In the genomic region with DNA sequence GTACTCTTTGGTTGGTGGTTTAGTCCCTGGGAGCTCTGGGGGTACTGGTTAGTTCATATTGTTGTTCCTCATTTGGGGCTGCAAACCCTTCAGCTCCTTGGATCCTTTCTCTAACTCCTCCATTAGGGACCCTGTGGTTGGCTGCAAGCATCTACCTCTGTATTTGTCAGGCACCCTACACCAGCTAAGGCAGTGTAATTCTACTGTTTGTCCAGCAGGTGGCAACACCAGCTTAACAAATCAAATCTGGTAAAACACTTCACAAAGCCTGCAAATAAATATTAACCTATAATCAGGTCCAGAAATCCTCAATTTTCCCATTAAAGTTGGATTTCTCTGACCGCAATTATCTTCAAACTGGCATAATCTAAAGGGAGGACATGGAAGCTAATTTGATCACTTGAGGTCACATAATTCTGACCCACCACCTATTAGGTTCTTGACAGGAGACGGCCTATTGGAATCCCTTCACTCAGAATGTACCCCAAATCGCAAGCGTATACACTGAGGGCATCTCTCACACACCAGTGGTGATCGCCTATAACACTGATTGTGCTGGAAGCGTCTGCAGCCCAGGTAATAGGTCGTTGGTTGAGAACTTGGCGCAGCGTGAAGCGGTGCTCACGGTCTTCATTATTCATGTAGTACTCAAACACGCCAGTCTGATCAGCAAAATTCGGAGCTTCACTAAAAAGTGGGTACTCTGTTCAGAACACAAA, we compare ENCODE assay signal across 9 mouse cellular contexts. TPM values are rescaled to one million over a fixed set of nuclear protein-coding genes. Genes with fewer than 3 reads are reported as not detected.
DNase-seq lines count a peak whose midpoint lies in the region; ATAC-seq lines count a peak whose summit lies in the region.
"Had no signal": no experiment of that assay in that cellular context is flagged by ENCODE, and none has a peak within 500 bp of the region (broad histone marks: within the 10 kb centered on the region; RNA-seq: fewer than 3 reads in every experiment).

No protein-coding gene starts in this region.

- DNase-seq in adrenal gland, postnatal 10 days, result peak; percentile 22
- no peak for DNase-seq in adrenal gland, postnatal 25 days
- DNase-seq in spleen, postnatal 10 days (ENCODE audit: low spot score in 2 of 2), result peak; percentile 7 to 24
- DNase-seq in spleen, adult 12 weeks (ENCODE audit: low spot score), result no peak
- DNase-seq in forebrain, embryonic 11.5 days (ENCODE audit: low spot score), result no peak
- peak; percentile 38 for DNase-seq in thymus, postnatal 14 days

- H3K4me3 ChIP-seq in forebrain, embryonic 11.5 days (ENCODE audit: low read depth, low read length), result no peak overlapping the region
- H3K4me3 ChIP-seq in kidney, embryonic 14.5 days (ENCODE audit: low read length), result no peak overlapping the region

- ATAC-seq in forebrain, embryonic 11.5 days (replicated peaks; ENCODE audit: low FRiP score), result peak; percentile 76
- ATAC-seq in kidney, embryonic 14.5 days (ENCODE audit: low FRiP score, low TSS enrichment), result peak; percentile 72; the same call in 1 of the 2 replicates
- ATAC-seq in megakaryocyte-erythroid progenitor cell, adult 5-6 weeks (replicated peaks; ENCODE audit: low FRiP score, low TSS enrichment, poor library complexity, severe bottlenecking), result peak; percentile 78

- no peaks in the 10 kb centered on the region for H3K36me3 ChIP-seq in forebrain, embryonic 11.5 days (ENCODE audit: control insufficient read depth, insufficient read depth, low read length)
- H3K36me3 ChIP-seq in kidney, embryonic 14.5 days (ENCODE audit: control insufficient read depth, insufficient read depth, low read length), result peaks cover 3% of the 10 kb centered on the region; the same call in 1 of the 2 replicates

- H3K4me1 ChIP-seq in forebrain, embryonic 11.5 days (replicated peaks; ENCODE audit: control insufficient read depth, insufficient read depth, low read length), result no peaks in the 10 kb centered on the region
- no peaks in the 10 kb centered on the region for H3K4me1 ChIP-seq in kidney, embryonic 14.5 days (ENCODE audit: control insufficient read depth, insufficient read depth, low read length)

- H3K27me3 ChIP-seq in forebrain, embryonic 11.5 days (ENCODE audit: control insufficient read depth, insufficient read depth, low read length), result no peaks in the 10 kb centered on the region
- no peaks in the 10 kb centered on the region for H3K27me3 ChIP-seq in kidney, embryonic 14.5 days (ENCODE audit: control insufficient read depth, insufficient read depth, low read length)

- no peak overlapping the region for H3K27ac ChIP-seq in forebrain, embryonic 11.5 days (ENCODE audit: low read depth, low read length)
- no peak overlapping the region for H3K27ac ChIP-seq in kidney, embryonic 14.5 days (ENCODE audit: low read depth, low read length)

- H3K9me3 ChIP-seq in forebrain, embryonic 11.5 days (ENCODE audit: control insufficient read depth, low read length), result no peaks in the 10 kb centered on the region
- H3K9me3 ChIP-seq in kidney, embryonic 14.5 days (ENCODE audit: control insufficient read depth, low read length), result no peaks in the 10 kb centered on the region

- H3K4me2 ChIP-seq in forebrain, embryonic 11.5 days (ENCODE audit: low read depth, low read length, severe bottlenecking), result no peak overlapping the region
- no peak overlapping the region for H3K4me2 ChIP-seq in kidney, embryonic 14.5 days (replicated peaks; ENCODE audit: low read depth, low read length)

- WGBS in forebrain, embryonic 11.5 days, result 90% methylated on average over 13 of the region's 13 CpGs
- 90% methylated on average over 13 of the region's 13 CpGs for WGBS in kidney, embryonic 14.5 days

- no peak overlapping the region for H3K9ac ChIP-seq in forebrain, embryonic 11.5 days (ENCODE audit: low read length)
- no peak overlapping the region for H3K9ac ChIP-seq in kidney, embryonic 14.5 days (ENCODE audit: low read depth, low read length)

RNA-seq across cellular contexts. Expression of gene Galc, which starts 46.6 kb away (rescaled TPM):
- total RNA-seq in adrenal gland, postnatal 10 days (2021), result 10 to 100 TPM; 14.7 to 17.4 TPM
- total RNA-seq in adrenal gland, postnatal 25 days (2021), result 17.6 and 18.5 TPM in 2 replicates
- 14.7 and 16.4 TPM in 2 replicates for polyA plus RNA-seq in forebrain, embryonic 11.5 days (2014; fragmentation: Nextera tagmentation; extraction: Ambion mirVana)
- 7.7 and 14.9 TPM in 2 replicates for polyA plus RNA-seq in kidney, embryonic 14.5 days (2014; fragmentation: Nextera tagmentation; extraction: Ambion mirVana)
- total RNA-seq in megakaryocyte-erythroid progenitor cell, adult 5-6 weeks (2014; fragmentation: Nextera tagmentation), result 3.7 and 5.4 TPM in 2 replicates
- total RNA-seq in megakaryocyte-erythroid progenitor cell, adult 5-6 weeks (2017), result 4.6 and 7.5 TPM in 2 replicates

RNA-seq across cellular contexts. Expression of gene Gpr65, which starts 55.8 kb away (rescaled TPM):
- total RNA-seq in adrenal gland, postnatal 10 days (2021), result 1 to 10 TPM in 1 of 2 experiments, under 1 TPM in 1; 0.79 to 1.7 TPM
- total RNA-seq in adrenal gland, postnatal 25 days (2021), result 0.43 and 0.82 TPM in 2 replicates
- polyA plus RNA-seq in forebrain, embryonic 11.5 days (2014; fragmentation: Nextera tagmentation; extraction: Ambion mirVana), result 0.20 and 0.51 TPM in 2 replicates
- polyA plus RNA-seq in kidney, embryonic 14.5 days (2014; fragmentation: Nextera tagmentation; extraction: Ambion mirVana), result 1.1 and 1.2 TPM in 2 replicates
- 0.92 and 3.0 TPM in 2 replicates for total RNA-seq in megakaryocyte-erythroid progenitor cell, adult 5-6 weeks (2014; fragmentation: Nextera tagmentation)
- total RNA-seq in megakaryocyte-erythroid progenitor cell, adult 5-6 weeks (2017), result 1.7 and 3.4 TPM in 2 replicates
- total RNA-seq: layer of hippocampus, adult 18-20 months had no signal

Comparison
In these comparisons a context has a peak if more than half of its experiments do, and no peak if none do; other contexts are left out.
1. DNase-seq: peak in adrenal gland, postnatal 10 days (single experiment), spleen, postnatal 10 days (2 of 2) and thymus, postnatal 14 days (single experiment); none in adrenal gland, postnatal 25 days (single experiment), spleen, adult 12 weeks (single experiment) and forebrain, embryonic 11.5 days (single experiment).
2. Peak in every context shown above with its lines, with median percentiles within 50 percentile points of each other: ATAC-seq.